ENCODE assay signal across 28 mouse cellular contexts in genomic region chr2:13000026-13000425, GRCm38 (mm10). TPM values are rescaled to one million over a fixed set of nuclear protein-coding genes. Genes with fewer than 3 reads are reported as not detected.
DNase-seq lines count a peak whose midpoint lies in the region; ATAC-seq and TF ChIP-seq lines count a peak whose summit lies in the region.
"Had no signal": no experiment of that assay in that cellular context is flagged by ENCODE, and none has a peak within 500 bp of the region (broad histone marks: within the 10 kb centered on the region; RNA-seq: fewer than 3 reads in every experiment).

No protein-coding gene starts in this region.

- no peak for TF ChIP-seq CTCF in hindbrain, postnatal 0 days (IDR thresholded peaks at IDR 0.05; ENCODE audit: low read depth)

- intact Hi-C loops in heart, postnatal 36 days (cut with DNase I), result no loop called here

- no peaks in the 10 kb centered on the region for H3K9me3 ChIP-seq in midbrain, embryonic 14.5 days (ENCODE audit: control insufficient read depth, low read length)
- no peaks in the 10 kb centered on the region for H3K9me3 ChIP-seq in midbrain, embryonic 11.5 days (ENCODE audit: control insufficient read depth, low read length)
- H3K9me3 ChIP-seq in hindbrain, postnatal 0 days (ENCODE audit: low read length), result no peaks in the 10 kb centered on the region
- H3K9me3 ChIP-seq: embryonic facial prominence, embryonic 12.5 days; embryonic facial prominence, embryonic 15.5 days; forebrain, embryonic 15.5 days; G1E; heart, embryonic 12.5 days; heart, embryonic 15.5 days; hindbrain, embryonic 15.5 days; intestine, embryonic 15.5 days had no signal

- H3K4me2 ChIP-seq in midbrain, embryonic 14.5 days (ENCODE audit: low read length), result no peak overlapping the region
- no peak overlapping the region for H3K4me2 ChIP-seq in midbrain, embryonic 11.5 days
- H3K4me2 ChIP-seq in hindbrain, postnatal 0 days (ENCODE audit: low read depth, low read length), result no peak overlapping the region
- H3K4me2 ChIP-seq: embryonic facial prominence, embryonic 12.5 days; embryonic facial prominence, embryonic 15.5 days; forebrain, embryonic 15.5 days; heart, embryonic 12.5 days; heart, embryonic 15.5 days; hindbrain, embryonic 15.5 days; intestine, embryonic 15.5 days had no signal

- DNase-seq in midbrain, embryonic 14.5 days, result no peak
- no peak for DNase-seq in midbrain, embryonic 11.5 days (ENCODE audit: low spot score, missing footprints)
- DNase-seq in MN1 (ENCODE audit: low spot score), result peak; percentile 70
- peak; percentile 79 for DNase-seq in retina, postnatal 1 day
- DNase-seq in heart, postnatal 36 days, result no peak
- DNase-seq in hindbrain, postnatal 0 days (ENCODE audit: low spot score), result no peak
- DNase-seq: adrenal gland, adult 2 months; adrenal gland, postnatal 14 days; B cell, adult 2 months; cerebellum, adult 11 months; cerebellum, adult 2 months; cerebellum, adult 9-11 months; cerebellum, postnatal 25 days; gastrocnemius, adult 2 months; gastrocnemius, postnatal 14 days; heart, adult 18-20 months; heart, postnatal 10 days; heart, postnatal 4 days had no signal

- H3K27me3 ChIP-seq in midbrain, embryonic 14.5 days (ENCODE audit: control insufficient read depth, insufficient read depth, low read length), result no peaks in the 10 kb centered on the region
- no peaks in the 10 kb centered on the region for H3K27me3 ChIP-seq in midbrain, embryonic 11.5 days (ENCODE audit: control insufficient read depth, insufficient read depth, low read length)
- no peaks in the 10 kb centered on the region for H3K27me3 ChIP-seq in hindbrain, postnatal 0 days (ENCODE audit: insufficient read depth, low read length)
- H3K27me3 ChIP-seq: CH12.LX; embryonic facial prominence, embryonic 12.5 days; embryonic facial prominence, embryonic 15.5 days; forebrain, embryonic 15.5 days; heart, embryonic 12.5 days; heart, embryonic 15.5 days; hindbrain, embryonic 15.5 days; intestine, embryonic 15.5 days had no signal

- 0 out of 2 replicates have a peak, but pooled peaks have one; percentile 34 for ATAC-seq in midbrain, embryonic 14.5 days (ENCODE audit: low FRiP score, low TSS enrichment)
- ATAC-seq in midbrain, embryonic 11.5 days (ENCODE audit: low FRiP score), result no peak
- ATAC-seq in hindbrain, postnatal 0 days, result no peak
- ATAC-seq: forebrain, embryonic 15.5 days; intestine, embryonic 15.5 days had no signal

- 62% methylated on average over 2 of the region's 2 CpGs for whole genome bisulfite sequencing in midbrain, embryonic 14.5 days
- WGBS in midbrain, embryonic 11.5 days, result 78% methylated on average over 2 of the region's 2 CpGs
- 83% methylated on average over 2 of the region's 2 CpGs for WGBS in hindbrain, postnatal 0 days

- no peak overlapping the region for H3K27ac ChIP-seq in midbrain, embryonic 14.5 days (replicated peaks; ENCODE audit: low read depth, low read length)
- H3K27ac ChIP-seq in midbrain, embryonic 11.5 days (ENCODE audit: low read depth, low read length), result no peak overlapping the region
- no peak overlapping the region for H3K27ac ChIP-seq in hindbrain, postnatal 0 days
- H3K27ac ChIP-seq: embryonic facial prominence, embryonic 12.5 days; embryonic facial prominence, embryonic 15.5 days; forebrain, embryonic 15.5 days; gastrocnemius, adult 2 months; heart, embryonic 15.5 days; hindbrain, embryonic 15.5 days; intestine, embryonic 15.5 days had no signal

- H3K4me3 ChIP-seq in midbrain, embryonic 14.5 days (replicated peaks; ENCODE audit: low read depth, low read length), result no peak overlapping the region
- H3K4me3 ChIP-seq in midbrain, embryonic 11.5 days (ENCODE audit: low read depth, low read length), result no peak overlapping the region
- no peak overlapping the region for H3K4me3 ChIP-seq in hindbrain, postnatal 0 days (ENCODE audit: low read length)
- H3K4me3 ChIP-seq: embryonic facial prominence, embryonic 12.5 days; embryonic facial prominence, embryonic 15.5 days; forebrain, embryonic 15.5 days; gastrocnemius, adult 2 months; heart, embryonic 12.5 days; heart, embryonic 15.5 days; hindbrain, embryonic 15.5 days; intestine, embryonic 15.5 days had no signal

- no peaks in the 10 kb centered on the region for H3K36me3 ChIP-seq in midbrain, embryonic 14.5 days (ENCODE audit: control insufficient read depth, insufficient read depth, low read length)
- no peaks in the 10 kb centered on the region for H3K36me3 ChIP-seq in midbrain, embryonic 11.5 days (ENCODE audit: control insufficient read depth, insufficient read depth, low read length)
- no peaks in the 10 kb centered on the region for H3K36me3 ChIP-seq in hindbrain, postnatal 0 days (ENCODE audit: insufficient read depth, low read length)
- H3K36me3 ChIP-seq: embryonic facial prominence, embryonic 12.5 days; embryonic facial prominence, embryonic 15.5 days; forebrain, embryonic 15.5 days; G1E; heart, embryonic 15.5 days; hindbrain, embryonic 15.5 days; intestine, embryonic 15.5 days had no signal

- H3K9ac ChIP-seq in midbrain, embryonic 14.5 days (replicated peaks; ENCODE audit: low read length), result no peak overlapping the region
- no peak overlapping the region for H3K9ac ChIP-seq in midbrain, embryonic 11.5 days (ENCODE audit: low read length)
- no peak overlapping the region for H3K9ac ChIP-seq in hindbrain, postnatal 0 days (replicated peaks; ENCODE audit: low read length)
- H3K9ac ChIP-seq: embryonic facial prominence, embryonic 12.5 days; embryonic facial prominence, embryonic 15.5 days; forebrain, embryonic 15.5 days; heart, embryonic 12.5 days; heart, embryonic 15.5 days; hindbrain, embryonic 15.5 days; intestine, embryonic 15.5 days had no signal

- no peaks in the 10 kb centered on the region for H3K4me1 ChIP-seq in midbrain, embryonic 14.5 days (ENCODE audit: control insufficient read depth, insufficient read depth, low read length)
- H3K4me1 ChIP-seq in midbrain, embryonic 11.5 days (ENCODE audit: control insufficient read depth, insufficient read depth, low read length), result no peaks in the 10 kb centered on the region
- no peaks in the 10 kb centered on the region for H3K4me1 ChIP-seq in hindbrain, postnatal 0 days (ENCODE audit: insufficient read depth, low read length)
- H3K4me1 ChIP-seq: embryonic facial prominence, embryonic 12.5 days; embryonic facial prominence, embryonic 15.5 days; forebrain, embryonic 15.5 days; heart, embryonic 15.5 days; hindbrain, embryonic 15.5 days; intestine, embryonic 15.5 days had no signal

RNA-seq across cellular contexts. Expression of gene C1ql3, which starts 11.6 kb away (rescaled TPM):
- 3.3 and 3.4 TPM in 2 replicates for polyA plus RNA-seq in midbrain, embryonic 14.5 days (2014; fragmentation: Nextera tagmentation; extraction: Ambion mirVana)
- polyA plus RNA-seq in midbrain, embryonic 11.5 days (2014; fragmentation: Nextera tagmentation; extraction: Ambion mirVana), result 0.92 and 1.2 TPM in 2 replicates
- not detected for total RNA-seq in heart, postnatal 36 days (2021)
- 23.0 and 27.7 TPM in 2 replicates for total RNA-seq in hindbrain, postnatal 0 days (2014; rRNA removed)
- 7.5 and 8.2 TPM in 2 replicates for polyA plus RNA-seq in hindbrain, postnatal 0 days (2015; fragmentation: Nextera tagmentation; extraction: Ambion mirVana)
- total RNA-seq: adrenal gland, adult 2 months; common myeloid progenitor, adult 5-6 weeks had no signal
- polyA plus RNA-seq: adrenal gland, adult 2 months; G1E had no signal

Comparison
In these comparisons a context has a peak if more than half of its experiments do, and no peak if none do; other contexts are left out.
1. DNase-seq: peak in MN1 (single experiment) and retina, postnatal 1 day (single experiment); none in midbrain, embryonic 14.5 days (single experiment), midbrain, embryonic 11.5 days (single experiment), heart, postnatal 36 days (0 of 2) and hindbrain, postnatal 0 days (single experiment).